Mouse (Mus musculus) stomach, postnatal 0 days (tissue): ENCODE data around the gene Tm4sf20.

ENCODE experiments used
- CTCF ChIP-seq: IDR thresholded peaks from 2 replicates; pipeline ENCODE4 v1.5.1; 2016; ENCODE audit warnings: antibody characterized with exemption, low read depth, mild to moderate bottlenecking, moderate library complexity
- EP300 ChIP-seq: optimal IDR thresholded peaks from 2 replicates; pipeline ENCODE3; 2016; ENCODE audit warnings: antibody characterized with exemption

DNA sequence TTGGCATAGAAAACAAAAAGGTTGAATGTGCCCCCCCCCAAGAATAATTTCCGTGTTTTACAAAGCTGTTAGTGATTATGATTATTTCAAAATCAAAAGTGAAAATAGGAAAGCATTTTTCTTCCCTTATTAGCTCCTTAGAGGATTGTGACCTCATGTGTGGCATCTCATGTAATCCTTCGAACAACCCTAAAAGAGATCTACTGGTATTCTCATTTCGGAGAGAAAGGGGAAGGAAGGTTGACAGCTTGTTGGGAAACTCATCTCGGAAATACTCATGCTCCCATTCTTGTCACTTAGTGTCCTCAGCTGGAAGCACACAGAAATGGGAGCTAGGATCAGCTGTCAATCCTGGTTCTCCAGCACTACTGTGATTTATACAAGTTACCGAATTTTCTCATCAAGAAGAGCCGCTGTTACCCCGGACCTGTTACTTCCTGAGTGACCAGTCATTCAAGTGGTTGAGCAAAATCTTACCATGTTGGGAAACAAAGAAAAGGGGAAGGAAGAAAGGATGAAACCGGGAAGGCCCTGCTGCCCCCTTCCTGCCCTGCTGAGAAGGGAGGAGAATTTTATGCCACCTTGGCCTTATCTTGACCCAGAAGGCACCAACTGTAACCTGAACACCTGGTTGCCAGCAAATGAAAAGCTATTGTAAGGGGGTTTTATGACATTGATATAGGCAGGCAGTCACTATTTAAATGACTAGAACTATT is 6.6 kb downstream of the Tm4sf20 start:
- no peak for TF ChIP-seq CTCF
- no peak for TF ChIP-seq EP300
